Mouse (Mus musculus): ENCODE measurements around the gene Blcap.

Blcap gene

DNA sequence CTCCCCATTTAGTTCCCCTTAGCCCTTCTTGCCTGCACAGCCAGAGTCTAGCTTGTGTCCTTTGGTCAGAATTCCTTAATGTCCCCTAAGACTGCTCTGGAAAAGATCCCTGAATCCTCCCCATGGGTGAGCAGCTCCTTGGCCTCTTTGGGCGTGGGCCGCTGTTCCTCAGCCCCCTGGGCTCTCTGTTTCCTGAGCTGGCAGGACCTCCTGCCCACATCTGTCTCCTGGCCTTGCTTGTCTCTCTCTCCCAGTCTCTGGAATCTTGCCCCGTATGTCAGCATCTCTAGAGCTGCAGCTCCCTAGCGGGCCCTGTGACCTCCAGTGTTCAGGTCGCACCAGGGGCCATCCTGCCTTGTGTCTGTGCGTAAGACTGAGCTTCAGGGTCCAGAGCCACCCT lies 51.6 kb downstream of the Blcap start:
- no peak for DNase-seq (ENCODE audit: low spot score)

GRCm38 (mm10) chr2:157518451-157518850 lies 52.6 kb downstream of the Blcap start:
- DNase-seq (ENCODE audit: low spot score) = no peak

GRCm38 (mm10) chr2:157517526-157517925 lies 53.5 kb downstream of the Blcap start:
- no peak for DNase-seq (ENCODE audit: low spot score)

- DNase-seq (ENCODE audit: low spot score) = no peak
These were observed 56.7 kb downstream of the Blcap start for GRCm38 (mm10) chr2:157514353-157514752.

DNA sequence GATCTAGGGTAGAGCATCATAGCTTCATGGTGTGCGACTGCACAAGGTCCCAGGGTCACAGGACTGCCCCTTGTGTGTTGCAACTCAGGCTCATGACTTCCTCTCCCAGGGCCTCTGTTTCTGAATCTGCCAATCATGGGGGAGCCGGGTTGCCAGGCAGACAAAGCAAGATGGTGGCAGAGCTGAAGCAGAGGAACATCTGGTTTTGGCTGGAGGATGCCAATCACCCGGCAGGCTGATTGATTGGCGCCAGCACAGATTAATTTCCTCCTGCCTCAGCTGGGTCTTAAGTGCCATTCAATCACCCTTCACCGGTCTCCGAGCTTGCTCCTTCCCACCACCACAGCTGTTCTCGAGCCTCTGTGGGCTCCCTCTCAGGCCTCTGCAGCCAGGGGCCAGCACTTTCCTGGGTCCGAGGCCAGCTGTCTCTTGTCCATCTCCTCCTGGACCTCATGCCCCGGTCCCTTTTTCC lies 57.3 kb downstream of the Blcap start:
- no peak for DNase-seq (ENCODE audit: low spot score)

DNA sequence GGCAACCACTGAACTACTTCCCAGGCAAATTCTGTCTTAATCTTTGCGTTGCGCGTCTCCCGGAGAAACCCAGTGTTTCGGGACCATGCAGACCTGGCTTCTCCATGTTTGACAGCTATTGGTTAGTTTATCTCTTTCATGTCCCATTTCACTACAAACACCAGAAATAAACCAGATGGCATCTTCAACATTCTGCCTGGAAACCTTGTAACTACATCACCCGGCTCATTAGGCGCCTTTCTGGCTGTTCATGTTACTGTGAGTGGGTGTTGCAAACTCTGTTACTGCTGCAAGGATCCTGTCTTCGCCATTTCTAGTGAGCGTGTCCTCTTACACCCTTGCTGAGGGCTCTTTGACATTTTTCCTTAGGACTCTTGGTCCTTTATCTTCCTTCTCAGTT lies 58.2 kb downstream of the Blcap start:
- DNase-seq (ENCODE audit: low spot score) = no peak

DNA sequence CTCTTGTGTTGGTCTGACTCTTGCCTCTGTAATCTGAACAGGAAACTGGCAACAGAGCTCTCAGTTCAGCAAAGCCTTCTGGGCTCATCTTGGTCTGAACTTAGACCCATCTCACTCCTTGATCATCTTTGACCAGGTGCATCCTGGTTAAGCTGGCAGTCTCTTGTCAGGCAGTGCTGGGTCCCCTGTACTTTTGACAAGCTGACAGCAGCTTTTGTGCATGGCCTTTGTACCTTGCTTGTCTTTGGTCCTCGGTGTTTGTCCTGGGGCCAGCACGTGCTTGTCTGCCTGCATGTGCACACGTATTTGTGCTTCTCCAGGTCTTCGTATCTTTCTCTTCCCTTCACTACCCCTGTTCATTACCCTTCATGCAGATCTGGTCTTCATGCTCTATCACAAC lies 61.0 kb downstream of the Blcap start:
- no peak for DNase-seq (ENCODE audit: low spot score)

GRCm38 (mm10) chr2:157509182-157509581 lies 61.9 kb downstream of the Blcap start:
- DNase-seq (ENCODE audit: low spot score) = no peak

GRCm38 (mm10) chr2:157506779-157507178 lies 64.3 kb downstream of the Blcap start:
- no peak for DNase-seq (ENCODE audit: low spot score)

Data from lung, postnatal 25 days (tissue).